39 mouse cellular contexts compared by ENCODE assay signal in the genomic region with DNA sequence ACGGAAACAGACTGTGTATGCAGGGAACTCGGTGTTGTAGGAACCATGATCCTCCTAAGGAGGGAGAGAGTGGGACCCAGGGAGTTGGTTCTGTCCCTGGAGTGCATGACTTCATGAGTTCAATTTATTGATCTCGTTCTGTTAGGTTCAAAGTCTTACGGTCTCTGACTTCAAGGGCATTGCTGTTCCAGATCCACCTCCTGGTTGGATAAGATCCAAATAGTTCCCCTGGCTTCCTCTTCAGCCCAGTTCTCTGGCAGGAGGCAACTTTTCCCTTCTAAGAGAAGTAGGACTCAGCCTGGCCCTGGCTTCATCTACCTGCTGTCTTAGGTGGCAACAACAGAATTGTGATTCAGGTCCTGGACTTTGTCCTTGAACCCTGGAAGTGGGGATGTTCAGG. TPM values are rescaled to one million over a fixed set of nuclear protein-coding genes. Genes with fewer than 3 reads are reported as not detected.
"Had no signal": no experiment of that assay in that cellular context is flagged by ENCODE, and none has a peak within 500 bp of the region (broad histone marks: within the 10 kb centered on the region; RNA-seq: fewer than 3 reads in every experiment).

No protein-coding gene starts in this region.

- H3K9ac ChIP-seq: heart, embryonic 12.5 days; heart, embryonic 13.5 days; heart, embryonic 15.5 days; hindbrain, embryonic 12.5 days; hindbrain, embryonic 13.5 days; hindbrain, embryonic 14.5 days; hindbrain, embryonic 15.5 days; intestine, embryonic 15.5 days; kidney, embryonic 15.5 days had no signal

- H3K27ac ChIP-seq: heart, embryonic 10.5 days; heart, embryonic 13.5 days; heart, embryonic 15.5 days; hindbrain, embryonic 12.5 days; hindbrain, embryonic 13.5 days; hindbrain, embryonic 14.5 days; hindbrain, embryonic 15.5 days; hindbrain, postnatal 0 days; intestine, embryonic 15.5 days; kidney, embryonic 15.5 days; kidney, postnatal 0 days; layer of hippocampus, adult 2 months had no signal

- H3K36me3 ChIP-seq: heart, embryonic 10.5 days; heart, embryonic 12.5 days; heart, embryonic 13.5 days; heart, embryonic 15.5 days; hindbrain, embryonic 10.5 days; hindbrain, embryonic 12.5 days; hindbrain, embryonic 13.5 days; hindbrain, embryonic 15.5 days; intestine, embryonic 15.5 days; kidney, embryonic 15.5 days had no signal

- ATAC-seq: inflammation-experienced regulatory T-cells, adult 6 months had no signal

- H3K9me3 ChIP-seq: heart, embryonic 10.5 days; heart, embryonic 12.5 days; heart, embryonic 13.5 days; heart, embryonic 15.5 days; hindbrain, embryonic 10.5 days; hindbrain, embryonic 12.5 days; hindbrain, embryonic 13.5 days; hindbrain, embryonic 15.5 days; intestine, embryonic 15.5 days; kidney, embryonic 15.5 days had no signal

- H3K4me3 ChIP-seq: heart, embryonic 12.5 days; hindbrain, embryonic 13.5 days; hindbrain, embryonic 15.5 days; kidney, embryonic 15.5 days; layer of hippocampus, adult 2 months had no signal

RNA-seq across cellular contexts. Expression of a gene that starts 40.1 kb away (rescaled TPM):
- total RNA-seq: heart, adult 8-10 months; heart, postnatal 10 days; heart, postnatal 14 days; heart, postnatal 25 days; heart, postnatal 36 days; heart, postnatal 4 days; hematopoietic stem cell, adult 5-6 weeks; hindbrain, postnatal 0 days; layer of hippocampus, adult 18-20 months; layer of hippocampus, adult 2 months; layer of hippocampus, postnatal 10 days; layer of hippocampus, postnatal 14 days; layer of hippocampus, postnatal 25 days; layer of hippocampus, postnatal 36 days had no signal
- polyA plus RNA-seq: heart, embryonic 10.5 days; heart, embryonic 11.5 days; heart, embryonic 12.5 days; heart, embryonic 13.5 days; heart, embryonic 14.5 days; heart, embryonic 15.5 days; heart, embryonic 16.5 days; hindbrain, embryonic 10.5 days; hindbrain, embryonic 11.5 days; hindbrain, embryonic 12.5 days; hindbrain, embryonic 13.5 days; hindbrain, embryonic 14.5 days; hindbrain, embryonic 15.5 days; hindbrain, embryonic 16.5 days; hindbrain, postnatal 0 days; inflammation-experienced regulatory T-cells, adult 6 months; intestine, embryonic 14.5 days; intestine, embryonic 15.5 days; intestine, embryonic 16.5 days; intestine, postnatal 0 days; kidney, adult 2 months; kidney, embryonic 14.5 days; kidney, embryonic 15.5 days; kidney, embryonic 16.5 days; kidney, postnatal 0 days; large intestine, adult 2 months had no signal
